Mouse (Mus musculus) forebrain, embryonic 16.5 days (tissue): ENCODE measurements at regions not wholly inside any gene's neighbourhood (a gene's known extent, or its start where the extent isn't known, plus 50 kb on each side); places are given as distances from the start of the nearest gene placed in this dataset.

ENCODE experiments used
- ATAC-seq: fragments of 200-750 bp; cut with Nextera tagmentation; 2 replicates; pipeline ENCODE4 v1.8.0; 2017; ENCODE audit warnings: mild to moderate bottlenecking, moderate library complexity
- H3K27ac ChIP-seq: fragments of 300-500 bp; sonication (generic); 2 replicates; pipeline ENCODE4 v1.5.1; 2014; ENCODE audit warnings: low read length, control low read depth
- H3K27me3 ChIP-seq: fragments of 300-500 bp; sonication (generic); replicated peaks from 2 replicates; pipeline ENCODE4 v1.6.1; 2014; ENCODE audit warnings: low read length; ENCODE audit not compliant: control insufficient read depth, insufficient read depth
- H3K36me3 ChIP-seq: fragments of 300-500 bp; sonication (generic); 2 replicates; pipeline ENCODE4 v1.6.1; 2014; ENCODE audit not compliant: control insufficient read depth, insufficient read depth
- H3K4me1 ChIP-seq: fragments of 300-500 bp; sonication (generic); replicated peaks from 2 replicates; pipeline ENCODE4 v1.6.1; 2014; ENCODE audit warnings: low read length; ENCODE audit not compliant: control insufficient read depth, insufficient read depth
- H3K4me2 ChIP-seq: fragments of 300-500 bp; sonication (generic); 2 replicates; pipeline ENCODE4 v1.6.1; 2014; ENCODE audit warnings: mild to moderate bottlenecking, low read length, control low read depth
- H3K4me3 ChIP-seq: fragments of 300-500 bp; sonication (generic); replicated peaks from 2 replicates; pipeline ENCODE4 v1.5.1; 2014; ENCODE audit warnings: mild to moderate bottlenecking, low read length, control low read depth
- H3K9ac ChIP-seq: fragments of 300-500 bp; sonication (generic); replicated peaks from 2 replicates; pipeline ENCODE4 v1.6.1; 2014; ENCODE audit warnings: low read depth, low read length, control low read depth
- H3K9me3 ChIP-seq: fragments of 300-500 bp; sonication (generic); 2 replicates; pipeline ENCODE4 v1.6.1; 2016; ENCODE audit warnings: low read length; ENCODE audit not compliant: control insufficient read depth
- WGBS: fragments of 180-500 bp; shearing (Covaris S2); extraction: QIAGEN DNeasy Blood & Tissue Kit; methylation state at CpG from one replicate; pipeline ENCODE4 v1.1.7; 2014; 5-methylcytosine and 5-hydroxymethylcytosine counted together

DNA sequence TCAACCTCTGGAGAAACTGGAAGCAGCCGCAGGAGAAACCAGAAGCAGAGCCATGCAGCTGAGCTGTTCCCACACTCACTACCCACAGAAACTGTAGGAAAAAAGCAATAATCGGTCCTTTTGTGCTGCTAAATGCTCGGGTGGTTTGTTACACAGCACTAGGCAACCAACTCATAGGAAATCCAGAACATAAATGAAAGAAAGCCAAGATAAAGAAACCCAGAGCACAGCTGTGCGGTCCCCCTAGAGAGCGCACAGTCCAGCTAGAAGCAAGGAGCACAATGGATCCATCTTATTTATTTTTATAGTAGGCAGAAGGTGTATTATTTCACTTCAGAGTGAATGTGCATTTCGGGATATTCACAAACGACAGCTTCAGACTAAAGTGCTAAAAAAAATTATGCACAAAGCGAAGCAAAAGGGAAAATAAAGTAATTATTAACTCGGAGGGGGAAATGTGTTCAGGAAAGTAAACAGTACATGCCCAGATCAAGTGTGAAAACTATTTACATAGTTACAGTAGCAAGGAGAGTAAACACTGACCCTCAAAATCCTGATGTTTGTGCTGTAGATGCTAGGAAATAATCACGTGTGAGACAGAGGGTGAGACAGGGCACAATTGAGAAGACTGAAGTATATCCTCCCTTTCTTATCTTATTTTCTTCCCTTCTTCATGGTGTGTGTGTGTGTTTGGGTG is 204.4 kb upstream of the Noct start:
- no peak overlapping the region for H3K9ac ChIP-seq
- no peaks in the 10 kb centered on the region for H3K9me3 ChIP-seq
- no peak overlapping the region for H3K4me3 ChIP-seq
- no peak overlapping the region for H3K27ac ChIP-seq
- 53% methylated on average over 10 of the region's 10 CpGs for WGBS
- no peaks in the 10 kb centered on the region for H3K27me3 ChIP-seq
- H3K4me2 ChIP-seq, result no peak overlapping the region
- peak; percentile 66; the same call in 1 of the 2 replicates for ATAC-seq
- H3K4me1 ChIP-seq, result peaks cover 2% of the 10 kb centered on the region; the same call in 1 of the 2 replicates
- H3K36me3 ChIP-seq, result no peaks in the 10 kb centered on the region

DNA sequence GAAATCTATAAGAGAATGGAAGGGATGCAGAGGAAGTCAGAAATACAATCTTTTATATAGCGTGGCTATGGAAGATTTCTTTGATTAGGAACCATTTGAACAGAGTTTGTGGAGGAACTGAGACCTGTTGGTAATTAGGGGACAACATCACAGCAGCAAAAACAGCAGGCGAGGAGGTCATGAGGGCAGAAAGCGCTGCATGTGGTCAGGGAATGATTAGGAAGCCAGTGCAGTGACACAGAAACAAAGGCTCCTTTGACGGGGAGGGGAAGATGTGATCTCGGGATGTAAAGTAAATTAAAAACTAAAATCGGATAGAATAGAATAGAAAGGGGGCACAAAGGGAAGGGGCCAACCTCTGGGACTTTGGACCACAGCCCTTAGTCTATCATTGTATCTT is 199.6 kb upstream of the Noct start:
- no peaks in the 10 kb centered on the region for H3K9me3 ChIP-seq
- H3K36me3 ChIP-seq, result no peaks in the 10 kb centered on the region
- no peak overlapping the region for H3K9ac ChIP-seq
- no peak overlapping the region for H3K27ac ChIP-seq
- H3K4me3 ChIP-seq, result no peak overlapping the region
- no peak overlapping the region for H3K4me2 ChIP-seq
- WGBS, result 11% methylated on average over 6 of the region's 6 CpGs
- no peaks in the 10 kb centered on the region for H3K27me3 ChIP-seq
- no peak for ATAC-seq
- H3K4me1 ChIP-seq, result no peaks in the 10 kb centered on the region

DNA sequence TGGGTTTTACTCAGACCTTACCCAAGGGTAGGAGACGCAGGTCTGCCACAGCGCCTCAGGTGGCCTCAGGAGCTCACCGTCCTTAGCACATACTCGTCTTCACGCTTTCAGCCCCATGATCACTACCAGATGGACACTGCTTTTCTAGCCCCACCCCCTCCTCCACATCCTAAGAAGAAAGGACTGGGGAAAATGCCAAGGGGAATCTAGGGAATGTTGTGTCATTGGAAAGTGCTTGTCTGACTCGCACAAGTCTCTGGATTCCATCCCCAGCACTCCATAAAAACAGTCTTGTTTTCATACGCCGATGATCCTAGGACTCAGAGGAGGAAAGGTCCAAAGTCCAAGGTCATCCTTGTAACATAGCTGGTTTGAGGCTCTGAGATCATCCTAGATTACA is 192.4 kb upstream of the Noct start:
- H3K4me1 ChIP-seq, result no peaks in the 10 kb centered on the region
- H3K9me3 ChIP-seq, result no peaks in the 10 kb centered on the region
- H3K9ac ChIP-seq, result no peak overlapping the region
- H3K4me3 ChIP-seq, result no peak overlapping the region
- no peak for ATAC-seq
- no peaks in the 10 kb centered on the region for H3K27me3 ChIP-seq
- no peaks in the 10 kb centered on the region for H3K36me3 ChIP-seq
- 86% methylated on average over 8 of the region's 8 CpGs for WGBS
- no peak overlapping the region for H3K27ac ChIP-seq
- H3K4me2 ChIP-seq, result no peak overlapping the region

DNA sequence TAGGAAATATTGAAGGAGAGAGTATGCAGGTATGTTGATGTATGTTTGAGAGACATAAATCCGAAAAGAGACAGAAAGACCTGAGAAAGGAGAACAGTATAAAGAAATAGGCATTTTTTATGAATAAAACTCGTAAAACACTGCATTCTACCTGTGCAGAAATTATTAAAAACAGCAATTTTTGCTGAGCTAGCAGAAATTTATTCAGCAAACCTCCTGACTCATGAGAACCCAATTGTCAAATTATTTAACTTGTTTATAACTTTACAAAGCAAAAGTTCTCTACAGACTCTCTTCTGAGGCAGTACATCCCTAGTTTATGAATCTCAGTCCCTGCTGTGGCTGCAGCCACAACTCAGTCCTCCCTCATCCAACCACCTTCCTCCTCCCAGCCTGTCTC is 191.0 kb upstream of the Noct start:
- H3K9me3 ChIP-seq, result no peaks in the 10 kb centered on the region
- no peak overlapping the region for H3K4me2 ChIP-seq
- no peak for ATAC-seq
- WGBS, result 82% methylated on average over 2 of the region's 2 CpGs
- H3K4me1 ChIP-seq, result no peaks in the 10 kb centered on the region
- H3K36me3 ChIP-seq, result no peaks in the 10 kb centered on the region
- H3K27ac ChIP-seq, result no peak overlapping the region
- H3K9ac ChIP-seq, result no peak overlapping the region
- no peaks in the 10 kb centered on the region for H3K27me3 ChIP-seq
- no peak overlapping the region for H3K4me3 ChIP-seq

DNA sequence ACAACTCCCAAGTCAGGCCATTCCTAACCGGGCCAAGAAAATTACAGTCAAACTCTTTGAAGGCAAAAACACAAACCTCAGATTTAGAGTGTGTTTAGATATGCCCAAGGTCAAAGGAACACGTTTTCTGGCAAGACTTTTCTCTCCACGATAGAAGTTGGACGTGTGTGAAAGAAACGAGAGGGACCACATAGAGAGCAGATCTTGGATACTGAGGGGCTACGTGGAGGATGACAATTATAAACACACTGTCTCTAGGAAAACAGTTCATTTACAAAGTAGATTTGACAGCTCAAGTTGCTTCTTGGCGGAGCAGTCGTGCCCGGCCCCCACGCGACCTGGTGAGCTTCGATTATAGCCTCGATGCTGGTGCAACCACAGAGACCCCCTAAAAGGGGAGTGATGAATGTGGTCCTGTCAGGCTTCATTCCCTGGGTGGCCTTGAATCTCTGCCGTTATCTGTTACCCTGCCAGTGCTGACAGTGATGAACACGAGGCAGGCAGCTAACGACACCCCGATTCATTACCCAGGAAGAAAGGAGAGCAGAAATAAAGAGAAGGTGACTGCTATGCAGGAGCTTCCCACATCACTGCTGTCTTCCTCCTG is 187.4 kb upstream of the Noct start:
- H3K9me3 ChIP-seq, result no peaks in the 10 kb centered on the region
- ATAC-seq, result no peak
- peaks cover 1% of the 10 kb centered on the region; the same call in 1 of the 2 replicates for H3K4me1 ChIP-seq
- WGBS, result 65% methylated on average over 17 of the region's 17 CpGs
- H3K9ac ChIP-seq, result no peak overlapping the region
- no peak overlapping the region for H3K4me3 ChIP-seq
- no peak overlapping the region for H3K4me2 ChIP-seq
- H3K27me3 ChIP-seq, result no peaks in the 10 kb centered on the region
- H3K27ac ChIP-seq, result no peak overlapping the region
- no peaks in the 10 kb centered on the region for H3K36me3 ChIP-seq

DNA sequence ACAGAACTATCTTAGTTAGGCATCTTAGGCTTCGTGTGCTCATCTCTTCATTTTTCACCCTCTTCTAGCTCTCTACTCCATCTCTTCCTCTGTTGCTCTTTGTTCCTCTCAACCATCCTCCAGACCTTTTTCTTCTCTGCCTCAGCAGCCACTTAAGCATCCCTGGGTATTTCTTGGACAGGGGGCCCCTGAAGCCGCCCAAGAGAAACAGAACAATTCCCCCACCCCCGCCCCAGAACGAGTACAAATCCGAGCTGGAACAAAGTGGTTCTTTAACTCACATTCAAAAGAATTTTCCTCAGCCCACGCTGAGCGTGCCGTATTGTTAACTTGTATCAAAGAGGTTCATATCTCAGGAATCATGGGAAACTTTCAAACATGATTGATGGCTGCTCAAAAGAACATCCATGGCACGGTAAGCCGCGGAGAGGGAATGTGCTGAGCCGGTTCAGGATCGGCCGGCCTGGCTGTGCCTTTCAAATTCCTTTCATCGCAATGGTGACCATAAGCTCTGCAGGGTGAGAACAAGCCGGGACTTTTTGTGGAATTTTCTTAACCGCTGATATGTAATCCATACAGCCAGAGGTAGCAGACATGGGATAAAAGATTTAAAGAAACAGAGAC is 181.9 kb upstream of the Noct start:
- WGBS, result 23% methylated on average over 17 of the region's 17 CpGs
- H3K9me3 ChIP-seq, result no peaks in the 10 kb centered on the region
- peak overlapping the region; percentile 42 for H3K9ac ChIP-seq
- peaks cover 9% of the 10 kb centered on the region for H3K4me1 ChIP-seq
- H3K27me3 ChIP-seq, result no peaks in the 10 kb centered on the region
- peak overlapping the region; percentile 40 for H3K4me2 ChIP-seq
- peak overlapping the region; percentile 22; the same call in 1 of the 2 replicates for H3K4me3 ChIP-seq
- H3K27ac ChIP-seq, result no peak overlapping the region
- peak; percentile 31; the same call in 1 of the 2 replicates for ATAC-seq
- H3K36me3 ChIP-seq, result no peaks in the 10 kb centered on the region

DNA sequence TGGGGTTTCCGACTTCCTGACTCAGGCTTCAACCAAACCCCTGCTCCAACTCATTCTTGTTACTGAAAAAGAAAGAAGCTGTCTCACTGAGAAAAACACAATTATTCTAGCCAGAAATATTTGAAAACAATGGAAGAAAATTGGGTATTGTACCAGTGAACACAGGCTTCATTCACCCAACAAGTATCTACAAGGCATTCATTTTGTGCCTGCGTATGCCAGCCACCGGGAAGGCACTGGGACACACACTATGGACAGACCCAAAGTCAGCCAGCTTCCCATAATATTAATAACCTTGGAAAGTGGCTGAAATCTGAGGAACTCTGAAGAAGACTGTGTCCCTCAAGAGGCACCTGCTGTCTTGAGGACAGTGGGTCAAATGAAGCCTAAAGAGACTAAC is 175.5 kb upstream of the Noct start:
- Histone ChIP-seq H3K27ac (no peak overlapping the region), H3K9ac (no peak overlapping the region), H3K4me3 (no peak overlapping the region), H3K27me3 (no peaks in the 10 kb centered on the region), H3K9me3 (peaks cover 3% of the 10 kb centered on the region; the same call in 1 of the 2 replicates), H3K4me2 (no peak overlapping the region), H3K4me1 (no peaks in the 10 kb centered on the region), H3K36me3 (no peaks in the 10 kb centered on the region)
- ATAC-seq, result no peak
- 90% methylated on average over 3 of the region's 3 CpGs for WGBS

DNA sequence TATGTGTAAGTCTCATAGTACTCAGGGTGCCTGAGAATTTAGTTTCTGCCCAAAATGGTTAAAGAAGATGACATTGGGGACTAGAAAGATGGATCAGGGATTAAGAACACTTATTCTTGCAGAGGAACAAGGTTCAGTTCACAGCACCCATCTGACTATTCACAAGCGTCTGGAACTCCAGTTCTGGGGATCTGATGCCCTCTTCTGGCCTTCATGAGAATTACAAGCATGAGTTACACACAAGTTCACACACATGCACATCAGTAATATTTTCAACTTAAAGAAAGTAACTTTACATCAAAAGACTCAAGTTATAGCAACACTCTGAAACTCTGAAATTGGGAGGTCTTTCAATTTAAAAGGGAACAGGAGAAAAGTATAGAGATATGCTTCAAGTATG is 174.1 kb upstream of the Noct start:
- H3K4me2 ChIP-seq, result no peak overlapping the region
- WGBS, result 93% methylated on average over 1 of the region's 1 CpGs
- ATAC-seq, result no peak

DNA sequence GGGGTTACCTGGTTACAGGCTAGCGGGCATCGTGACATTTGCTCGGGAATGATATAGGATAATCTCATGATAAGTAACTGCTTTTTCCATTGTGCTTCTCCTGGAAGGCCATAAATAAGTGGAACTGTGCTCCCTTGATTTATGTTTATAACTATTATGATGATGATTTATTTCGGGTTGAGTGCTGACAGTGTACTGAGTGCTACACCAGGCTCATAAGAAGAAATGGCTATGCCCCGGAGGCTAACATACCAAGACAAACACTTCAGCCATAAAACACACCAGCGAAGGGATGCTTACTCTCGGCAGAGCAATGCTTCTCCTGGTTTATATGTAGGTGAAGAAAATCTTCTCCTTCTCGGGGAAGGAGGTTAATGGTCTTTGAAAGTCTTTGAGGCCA is 169.2 kb upstream of the Noct start:
- Histone ChIP-seq H3K36me3 (no peaks in the 10 kb centered on the region), H3K4me2 (no peak overlapping the region), H3K27me3 (no peaks in the 10 kb centered on the region), H3K9ac (no peak overlapping the region), H3K4me1 (no peaks in the 10 kb centered on the region), H3K9me3 (no peaks in the 10 kb centered on the region), H3K4me3 (no peak overlapping the region), H3K27ac (no peak overlapping the region)
- 95% methylated on average over 8 of the region's 8 CpGs for WGBS
- ATAC-seq, result no peak

More for the DNA sequence above, 174.1 kb upstream of the Noct start:
- H3K9ac ChIP-seq, result no peak overlapping the region
- H3K4me3 ChIP-seq, result no peak overlapping the region
- no peaks in the 10 kb centered on the region for H3K4me1 ChIP-seq
- no peaks in the 10 kb centered on the region for H3K36me3 ChIP-seq
- H3K27ac ChIP-seq, result no peak overlapping the region
- H3K9me3 ChIP-seq, result peaks cover 3% of the 10 kb centered on the region; the same call in 1 of the 2 replicates
- H3K27me3 ChIP-seq, result no peaks in the 10 kb centered on the region
